Mouse (Mus musculus): ENCODE results near the gene Gdf10.

GRCm38 (mm10) chr14:33977748-33978147 is 54.4 kb downstream of the Gdf10 start:
- TF ChIP-seq GATA1 (IDR thresholded peaks at IDR 0.05; ENCODE audit: low read depth, low read length): no peak
- no peak for TF ChIP-seq MAX (IDR thresholded peaks at IDR 0.05; ENCODE audit: low read length)
- no peak for TF ChIP-seq CTCF (IDR thresholded peaks at IDR 0.05 in 2 of 3, conservative IDR thresholded peaks at IDR 0.05 in 1 of 3; ENCODE audit: control insufficient read depth in 1 of 3, insufficient read depth in 1 of 3, low read depth in 2 of 3, low read length in 3 of 3, poor library complexity in 1 of 3, severe bottlenecking in 1 of 3)
- TF ChIP-seq ETS1 (IDR thresholded peaks at IDR 0.05; ENCODE audit: low read depth, low read length): no peak
- no peak for TF ChIP-seq MAFK (IDR thresholded peaks at IDR 0.05; ENCODE audit: borderline replicate concordance, low read depth, low read length)
- no peak for TF ChIP-seq EP300 (IDR thresholded peaks at IDR 0.05; ENCODE audit: low read depth in 1 of 2, low read length in 2 of 2)
- TF ChIP-seq ZMIZ1 (IDR thresholded peaks at IDR 0.05; ENCODE audit: low read depth, low read length): no peak
- TF ChIP-seq SMC3 (IDR thresholded peaks at IDR 0.05; ENCODE audit: low read depth, low read length): no peak
- TF ChIP-seq ZNF384 (IDR thresholded peaks at IDR 0.05; ENCODE audit: low read depth, low read length): no peak
- TF ChIP-seq POLR2A (IDR thresholded peaks at IDR 0.05; ENCODE audit: control insufficient read depth in 1 of 2, insufficient read depth in 1 of 2, low read depth in 1 of 2, low read length in 2 of 2, poor library complexity in 1 of 2): no peak
- TF ChIP-seq HCFC1 (IDR thresholded peaks at IDR 0.05; ENCODE audit: low read depth, low read length): no peak

Measured in MEL (cell line).